Mouse (Mus musculus): Measurements from ENCODE around the gene Slc44a3. TPM values are rescaled to one million over a fixed set of nuclear protein-coding genes. Genes with fewer than 3 reads are reported as not detected.

Slc44a3 gene
- polyA plus RNA-seq, 1 experiment from 2014 or later: 0.75 TPM

DNA sequence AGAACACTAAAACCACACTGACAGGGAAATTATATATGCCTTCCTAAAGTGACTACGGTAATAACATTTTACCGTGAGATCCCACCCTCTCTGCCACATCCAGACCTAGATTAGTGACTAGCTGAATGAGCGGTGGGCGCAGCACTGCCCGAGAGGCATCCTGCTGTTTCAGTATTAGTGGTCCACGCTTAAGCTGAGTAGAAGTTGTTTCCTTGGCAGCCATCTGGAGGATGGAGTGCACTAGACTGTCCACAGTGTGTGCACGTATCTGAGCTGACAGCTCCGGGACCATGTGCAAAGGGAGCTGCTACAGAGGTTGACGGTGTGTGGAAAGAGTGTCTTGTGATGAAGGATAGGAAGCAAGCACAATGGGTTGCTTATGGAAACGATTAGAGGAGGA lies 66.4 kb downstream of the Slc44a3 start:
- no peak overlapping the region for H3K4me3 ChIP-seq
- no peak overlapping the region for H3K27ac ChIP-seq (replicated peaks)
- no peak for ATAC-seq (replicated peaks)
- H3K9me3 ChIP-seq: no peaks in the 10 kb centered on the region
- H3K27me3 ChIP-seq: no peaks in the 10 kb centered on the region
- H3K9ac ChIP-seq (replicated peaks): no peak overlapping the region
- H3K4me1 ChIP-seq: peaks cover 8% of the 10 kb centered on the region
- no peak overlapping the region for H3K4me2 ChIP-seq (replicated peaks)
- peaks cover 4% of the 10 kb centered on the region; the same call in 1 of the 2 replicates for H3K36me3 ChIP-seq
- 67% methylated on average over 10 of the region's 10 CpGs for WGBS

GRCm38 (mm10) chr3:121464733-121465305 lies 67.4 kb downstream of the Slc44a3 start:
- Histone ChIP-seq H3K9ac (replicated peaks) (no peak overlapping the region), H3K4me3 (no peak overlapping the region), H3K4me1 (peaks cover 8% of the 10 kb centered on the region), H3K36me3 (peaks cover 11% of the 10 kb centered on the region; the same call in 1 of the 2 replicates), H3K9me3 (no peaks in the 10 kb centered on the region), H3K4me2 (replicated peaks) (no peak overlapping the region), H3K27ac (replicated peaks) (peak overlapping the region; percentile 6), H3K27me3 (no peaks in the 10 kb centered on the region)
- 23% methylated on average over 7 of the region's 7 CpGs for WGBS
- no peak for ATAC-seq (replicated peaks)

DNA sequence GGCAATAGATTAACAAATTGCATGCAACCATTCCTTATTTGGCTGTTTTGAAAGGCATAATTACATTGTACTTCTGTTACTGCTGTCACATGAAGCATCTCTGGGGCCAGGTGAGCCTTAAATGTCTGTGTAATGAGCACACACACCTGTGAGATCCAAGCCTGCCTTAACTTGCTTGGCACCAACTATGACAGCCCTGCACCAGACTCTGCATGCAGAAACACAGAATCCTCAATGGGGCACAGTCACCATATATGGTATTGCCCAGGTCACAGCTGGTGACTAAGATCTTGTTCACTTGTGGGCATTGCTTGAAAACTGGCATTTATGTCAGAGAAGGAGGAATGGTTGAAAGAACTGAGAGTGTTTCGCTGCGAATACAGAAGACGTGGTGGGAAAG lies 69.4 kb downstream of the Slc44a3 start:
- no peak for ATAC-seq (replicated peaks)
- WGBS: 89% methylated on average over 3 of the region's 3 CpGs
- H3K27me3 ChIP-seq: no peaks in the 10 kb centered on the region

DNA sequence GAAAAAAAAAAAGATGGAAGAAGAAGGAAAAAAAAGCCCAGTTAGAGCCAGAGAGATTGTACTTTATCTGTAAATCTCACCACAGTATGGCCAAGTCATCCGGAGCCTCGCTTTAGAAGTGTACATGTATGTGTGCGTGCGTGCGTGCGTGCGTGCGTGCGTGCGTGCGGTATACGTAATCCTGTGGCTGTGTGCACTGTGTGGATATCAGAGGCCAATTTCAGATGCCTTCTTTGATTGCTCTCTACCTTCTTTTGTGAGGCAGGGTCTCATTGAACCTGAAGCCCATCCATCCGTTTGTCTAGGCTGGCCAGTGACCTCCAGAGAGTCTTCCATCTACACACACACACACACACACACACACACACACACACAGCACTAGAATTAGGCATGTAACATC lies 70.7 kb downstream of the Slc44a3 start:
- peaks cover 38% of the 10 kb centered on the region for H3K36me3 ChIP-seq
- no peak overlapping the region for H3K4me2 ChIP-seq (replicated peaks)
- H3K27ac ChIP-seq (replicated peaks): no peak overlapping the region
- H3K4me1 ChIP-seq: peaks cover 3% of the 10 kb centered on the region
- H3K9me3 ChIP-seq: no peaks in the 10 kb centered on the region
- ATAC-seq (replicated peaks): no peak
- 90% methylated on average over 13 of the region's 13 CpGs for WGBS
- H3K27me3 ChIP-seq: no peaks in the 10 kb centered on the region
- H3K9ac ChIP-seq (replicated peaks): no peak overlapping the region
- H3K4me3 ChIP-seq: no peak overlapping the region

More for the DNA sequence above, 69.4 kb downstream of the Slc44a3 start:
- Histone ChIP-seq H3K27ac (replicated peaks) (no peak overlapping the region), H3K9ac (replicated peaks) (no peak overlapping the region), H3K4me3 (no peak overlapping the region), H3K4me2 (replicated peaks) (no peak overlapping the region), H3K4me1 (peaks cover 3% of the 10 kb centered on the region), H3K9me3 (no peaks in the 10 kb centered on the region), H3K36me3 (peaks cover 27% of the 10 kb centered on the region)

DNA sequence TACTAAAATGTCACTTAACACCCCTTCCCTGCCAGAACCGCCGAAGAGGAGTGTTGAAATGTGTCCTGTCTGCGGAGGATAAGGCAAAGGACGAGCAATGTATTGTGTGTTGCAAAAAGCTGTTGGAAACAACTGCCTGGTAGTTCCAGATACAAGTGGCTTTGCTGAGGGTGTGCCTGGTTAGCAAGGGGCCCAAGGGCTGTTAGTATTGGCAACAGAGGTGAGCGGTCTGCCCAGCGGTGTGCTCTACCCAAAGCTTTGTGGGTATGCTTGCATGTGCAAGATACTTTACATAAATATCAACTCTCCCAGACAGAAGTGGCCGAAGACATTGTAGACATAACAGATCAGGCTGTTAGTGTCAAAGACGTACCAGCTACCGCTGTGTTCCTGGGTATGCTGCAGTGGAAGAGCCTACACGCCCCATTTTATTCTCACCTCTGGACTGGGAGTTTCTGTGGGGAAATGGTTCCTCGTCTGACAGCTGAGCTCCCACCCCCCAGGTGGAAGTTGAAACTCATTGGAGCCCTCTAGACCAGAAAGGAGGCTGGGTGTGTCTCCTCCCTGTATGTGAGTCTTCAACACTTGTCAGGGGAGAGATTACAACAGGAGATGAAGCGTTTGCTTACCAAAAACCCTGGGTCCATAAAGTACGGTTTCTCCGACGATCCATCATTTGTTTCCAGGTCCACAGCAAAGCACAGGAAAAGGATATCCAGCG lies 71.6 kb downstream of the Slc44a3 start:
- Histone ChIP-seq H3K4me1 (peaks cover 3% of the 10 kb centered on the region), H3K36me3 (peaks cover 46% of the 10 kb centered on the region), H3K9me3 (no peaks in the 10 kb centered on the region), H3K9ac (replicated peaks) (no peak overlapping the region), H3K4me2 (replicated peaks) (no peak overlapping the region), H3K27me3 (no peaks in the 10 kb centered on the region), H3K4me3 (no peak overlapping the region), H3K27ac (replicated peaks) (no peak overlapping the region)
- WGBS: 89% methylated on average over 16 of the region's 16 CpGs
- ATAC-seq (replicated peaks): no peak

DNA sequence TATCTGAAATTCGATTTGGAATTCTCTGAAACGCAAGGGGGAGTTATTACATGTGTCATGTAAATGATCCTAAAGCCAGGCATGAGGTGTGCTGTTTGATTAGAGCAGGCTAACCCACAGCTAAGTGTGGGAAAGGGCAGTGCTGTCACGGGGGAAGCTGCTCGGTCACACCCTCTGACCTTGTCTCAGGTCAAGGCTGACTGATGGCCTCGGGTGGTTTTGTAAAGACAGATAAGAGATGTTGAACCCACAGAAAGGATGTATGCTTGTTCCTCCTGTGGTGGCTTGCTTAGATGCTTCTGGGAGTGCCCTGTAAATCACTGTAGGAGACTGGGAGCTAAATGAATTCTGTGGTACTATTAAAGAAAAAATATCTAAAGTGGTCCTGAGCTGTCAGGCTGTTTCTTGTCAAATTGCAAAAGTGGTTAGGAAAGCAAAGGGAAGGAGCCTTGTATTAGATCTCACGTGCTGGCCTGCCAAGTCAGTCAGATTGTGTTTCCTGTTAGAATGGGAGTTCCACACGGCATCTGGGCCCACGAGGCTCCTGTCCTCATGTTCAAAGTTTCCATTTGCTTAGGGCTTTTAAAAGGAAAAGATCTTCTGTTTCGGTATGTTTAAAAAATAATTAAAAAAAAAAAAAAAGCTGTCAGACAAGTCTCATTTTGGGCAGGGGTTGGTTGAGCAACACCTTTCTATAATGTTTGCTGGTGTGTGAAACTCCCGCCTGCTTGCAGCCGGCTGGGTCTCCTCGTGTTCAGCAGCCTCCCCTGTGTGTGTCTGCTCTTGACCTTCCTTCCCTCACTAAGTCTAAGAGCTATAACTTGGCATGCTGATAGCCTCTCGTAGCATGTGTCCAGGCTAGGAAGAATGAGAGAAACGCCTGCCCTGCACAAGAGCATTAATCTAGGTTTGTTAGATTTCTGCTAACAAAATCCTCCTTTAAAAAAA lies 73.4 kb downstream of the Slc44a3 start:
- Histone ChIP-seq H3K4me1 (no peaks in the 10 kb centered on the region), H3K27ac (replicated peaks) (no peak overlapping the region), H3K4me2 (replicated peaks) (no peak overlapping the region), H3K9me3 (no peaks in the 10 kb centered on the region), H3K27me3 (no peaks in the 10 kb centered on the region), H3K36me3 (peaks cover 62% of the 10 kb centered on the region), H3K9ac (replicated peaks) (no peak overlapping the region), H3K4me3 (no peak overlapping the region)
- no peak for ATAC-seq (replicated peaks)
- 85% methylated on average over 14 of the region's 14 CpGs for WGBS

DNA sequence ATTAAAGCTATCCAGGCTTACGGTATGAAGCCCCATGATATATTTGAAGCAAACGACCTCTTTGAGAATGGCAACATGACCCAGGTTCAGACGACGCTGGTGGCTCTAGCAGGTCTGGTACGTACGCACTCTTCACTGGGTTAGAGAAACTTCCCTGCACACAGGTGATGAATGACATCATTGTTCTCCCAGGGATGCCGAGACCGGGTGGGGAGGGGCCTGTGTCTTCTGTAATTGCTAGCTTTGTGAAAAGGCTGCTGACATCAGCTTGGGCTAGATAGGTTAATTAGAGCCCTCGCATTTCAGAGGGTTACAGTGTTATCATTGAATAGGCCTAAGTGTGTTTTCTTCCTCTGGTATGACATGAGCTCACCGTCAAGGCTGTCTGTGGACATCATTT lies 80.8 kb downstream of the Slc44a3 start:
- Histone ChIP-seq H3K4me3 (no peak overlapping the region), H3K4me1 (peaks cover 19% of the 10 kb centered on the region), H3K9ac (replicated peaks) (no peak overlapping the region), H3K27ac (replicated peaks) (no peak overlapping the region), H3K9me3 (no peaks in the 10 kb centered on the region), H3K4me2 (replicated peaks) (no peak overlapping the region), H3K27me3 (no peaks in the 10 kb centered on the region), H3K36me3 (peaks cover 48% of the 10 kb centered on the region)
- 36% methylated on average over 10 of the region's 10 CpGs for WGBS
- peak; percentile 38; the same call in 1 of the 2 replicates for ATAC-seq (replicated peaks)

DNA sequence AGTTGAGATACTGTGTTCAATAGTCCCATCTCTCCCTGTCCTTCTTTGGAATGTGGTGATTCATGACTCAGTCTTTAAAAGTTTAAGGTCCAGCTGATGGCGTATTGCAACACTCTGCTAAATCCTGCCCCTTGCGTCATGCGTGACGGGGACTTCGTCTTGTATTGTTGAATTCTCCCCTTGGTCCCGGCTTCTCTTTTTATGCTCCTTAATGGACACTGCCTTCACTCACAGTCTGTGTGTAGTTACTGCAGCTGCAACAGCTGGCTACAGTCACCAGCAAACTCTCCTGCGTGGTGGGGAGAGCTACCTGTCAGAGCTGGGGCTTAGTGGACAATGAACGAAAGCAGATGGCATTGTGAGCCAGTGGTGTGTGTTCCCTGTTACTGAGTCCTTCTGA lies 82.7 kb downstream of the Slc44a3 start:
- H3K4me1 ChIP-seq: peaks cover 22% of the 10 kb centered on the region
- no peak for ATAC-seq (replicated peaks)
- no peak overlapping the region for H3K4me3 ChIP-seq
- WGBS: 85% methylated on average over 8 of the region's 8 CpGs
- H3K36me3 ChIP-seq: peaks cover 31% of the 10 kb centered on the region
- H3K27me3 ChIP-seq: no peaks in the 10 kb centered on the region
- no peak overlapping the region for H3K27ac ChIP-seq (replicated peaks)
- H3K4me2 ChIP-seq (replicated peaks): no peak overlapping the region
- no peak overlapping the region for H3K9ac ChIP-seq (replicated peaks)
- no peaks in the 10 kb centered on the region for H3K9me3 ChIP-seq

DNA sequence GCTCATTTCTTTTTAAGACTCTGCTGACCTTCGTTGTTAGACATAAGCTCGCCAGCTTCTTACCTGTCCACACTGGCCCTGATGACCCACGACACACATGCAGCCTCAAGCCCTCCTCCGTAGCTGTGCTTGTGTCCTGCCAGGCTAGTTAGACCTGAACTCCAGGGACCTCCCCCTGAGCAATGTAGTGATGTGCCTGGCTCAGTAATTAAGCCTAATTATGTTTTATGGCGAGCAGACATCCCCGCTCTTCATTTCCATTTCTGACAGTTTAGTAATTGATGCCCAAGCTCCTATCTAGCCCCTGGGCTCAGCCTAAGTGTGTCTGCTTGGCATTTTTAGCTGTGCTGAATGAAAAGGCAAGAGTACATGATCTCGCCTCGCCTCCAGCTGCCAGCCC lies 83.6 kb downstream of the Slc44a3 start:
- ATAC-seq (replicated peaks): peak; percentile 51
- Histone ChIP-seq H3K36me3 (peaks cover 28% of the 10 kb centered on the region), H3K27me3 (no peaks in the 10 kb centered on the region), H3K9ac (replicated peaks) (no peak overlapping the region), H3K4me3 (no peak overlapping the region), H3K9me3 (no peaks in the 10 kb centered on the region), H3K4me1 (peaks cover 22% of the 10 kb centered on the region), H3K27ac (replicated peaks) (no peak overlapping the region; the same call in 1 of the 2 replicates), H3K4me2 (replicated peaks) (no peak overlapping the region)
- 35% methylated on average over 8 of the region's 8 CpGs for WGBS

DNA sequence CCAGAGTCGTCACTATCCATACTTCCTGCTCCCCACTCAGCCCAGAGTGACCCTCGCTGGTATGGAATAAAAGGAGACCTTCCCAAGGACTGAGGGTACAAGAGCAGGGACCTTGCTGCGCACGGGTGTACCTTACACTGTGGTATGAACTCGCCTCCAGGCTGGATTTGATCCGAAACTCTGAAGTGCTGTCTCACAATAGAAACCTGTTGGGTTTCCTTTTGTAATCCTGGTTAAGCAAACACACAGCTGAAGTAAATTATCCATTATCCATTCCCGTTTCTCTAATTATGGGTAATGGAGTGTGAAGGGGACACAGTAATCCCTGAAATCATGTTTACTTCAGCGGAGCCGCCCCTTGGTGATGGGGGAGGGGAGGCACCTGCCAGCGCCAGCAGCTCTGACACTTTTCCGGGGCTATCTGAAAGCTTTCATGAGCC lies 84.2 kb downstream of the Slc44a3 start:
- WGBS: 6% methylated on average over 11 of the region's 11 CpGs
- Histone ChIP-seq H3K36me3 (peaks cover 28% of the 10 kb centered on the region), H3K27ac (replicated peaks) (no peak overlapping the region), H3K4me2 (replicated peaks) (no peak overlapping the region), H3K4me3 (no peak overlapping the region), H3K9ac (replicated peaks) (no peak overlapping the region), H3K9me3 (no peaks in the 10 kb centered on the region), H3K4me1 (peaks cover 22% of the 10 kb centered on the region), H3K27me3 (no peaks in the 10 kb centered on the region)
- peak; percentile 27; the same call in 1 of the 2 replicates for ATAC-seq (replicated peaks)

- peaks cover 22% of the 10 kb centered on the region for H3K4me1 ChIP-seq
- no peak overlapping the region for H3K4me2 ChIP-seq (replicated peaks)
- 81% methylated on average over 8 of the region's 8 CpGs for WGBS
- ATAC-seq (replicated peaks): no peak
- H3K27me3 ChIP-seq: no peaks in the 10 kb centered on the region
- H3K27ac ChIP-seq (replicated peaks): no peak overlapping the region
- no peak overlapping the region for H3K4me3 ChIP-seq
- H3K36me3 ChIP-seq: peaks cover 19% of the 10 kb centered on the region
- no peak overlapping the region for H3K9ac ChIP-seq (replicated peaks)
- H3K9me3 ChIP-seq: no peaks in the 10 kb centered on the region
These were observed 85.8 kb downstream of the Slc44a3 start for GRCm38 (mm10) chr3:121446454-121446853.

GRCm38 (mm10) chr3:121444414-121444813 lies 87.8 kb downstream of the Slc44a3 start:
- H3K27me3 ChIP-seq: no peaks in the 10 kb centered on the region
- no peak overlapping the region for H3K9ac ChIP-seq (replicated peaks)
- over 99% methylated on average over 6 of the region's 6 CpGs for WGBS
- no peak overlapping the region for H3K27ac ChIP-seq (replicated peaks)
- H3K4me1 ChIP-seq: peaks cover 19% of the 10 kb centered on the region
- ATAC-seq (replicated peaks): no peak
- H3K4me2 ChIP-seq (replicated peaks): no peak overlapping the region
- no peak overlapping the region for H3K4me3 ChIP-seq
- peaks cover 10% of the 10 kb centered on the region; the same call in 1 of the 2 replicates for H3K36me3 ChIP-seq
- no peaks in the 10 kb centered on the region for H3K9me3 ChIP-seq
